Mouse (Mus musculus) olfactory bulb, adult 2 months (tissue): ENCODE results near the gene St3gal3.

Experiments used
- CTCF ChIP-seq: fragments of 200-500 bp; IDR thresholded peaks from 2 replicates; pipeline ENCODE4 v1.5.1; 2012; ENCODE audit warnings: low read depth, mild to moderate bottlenecking, low read length, moderate library complexity; ENCODE audit not compliant: insufficient read depth
- POLR2A ChIP-seq: fragments of 200-500 bp; IDR thresholded peaks from 2 replicates; pipeline ENCODE4 v1.6.1; 2012; ENCODE audit warnings: mild to moderate bottlenecking, low read depth, low read length, moderate library complexity; ENCODE audit not compliant: insufficient read depth

DNA sequence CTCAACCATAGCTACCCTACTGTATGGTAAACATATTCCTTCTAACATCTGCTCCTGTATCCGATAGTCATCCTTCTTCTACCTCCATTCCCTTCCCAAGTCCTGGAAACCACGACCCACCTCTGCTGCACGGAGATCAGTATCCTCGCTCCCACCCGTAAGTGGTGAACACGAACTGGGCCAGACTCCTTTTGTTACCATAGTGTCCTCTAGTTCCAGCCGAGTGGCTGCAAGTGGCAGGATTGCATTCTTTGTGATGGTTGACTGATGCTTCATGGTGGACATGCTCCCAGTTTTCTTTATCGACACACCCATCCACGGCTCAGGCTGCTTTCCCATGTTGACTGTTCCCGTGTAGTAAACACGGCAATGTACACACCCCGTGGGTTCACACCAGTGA is 144.9 kb downstream of the St3gal3 start:
- TF ChIP-seq CTCF, result no peak
- no peak for TF ChIP-seq POLR2A
